Mouse (Mus musculus) liver, embryonic 12.5 days (tissue): ENCODE measurements around the gene Clcn1. TPM values are rescaled to one million over a fixed set of nuclear protein-coding genes. Genes with fewer than 3 reads are reported as not detected.

Experiments
- ATAC-seq: fragments of 200-750 bp; cut with Nextera tagmentation; 2 replicates; pipeline ENCODE4 v1.8.0; 2017; ENCODE audit warnings: moderate number of reproducible peaks, mild to moderate bottlenecking, moderate library complexity
- H3K27ac ChIP-seq: fragments of 300-500 bp; sonication (generic); 2 replicates; pipeline ENCODE4 v1.5.1; 2016; ENCODE audit warnings: mild to moderate bottlenecking
- H3K27me3 ChIP-seq: fragments of 300-500 bp; sonication (generic); replicated peaks from 2 replicates; pipeline ENCODE4 v1.6.1; 2016; ENCODE audit warnings: mild to moderate bottlenecking, moderate library complexity
- H3K36me3 ChIP-seq: fragments of 300-500 bp; sonication (generic); 2 replicates; pipeline ENCODE4 v1.6.1; 2016; ENCODE audit warnings: mild to moderate bottlenecking, moderate library complexity
- H3K4me1 ChIP-seq: fragments of 300-500 bp; sonication (generic); 2 replicates; pipeline ENCODE4 v1.6.1; 2016
- H3K4me2 ChIP-seq: fragments of 300-500 bp; sonication (generic); 2 replicates; pipeline ENCODE4 v1.6.1; 2016; ENCODE audit warnings: mild to moderate bottlenecking, moderate library complexity
- H3K4me3 ChIP-seq: fragments of 300-500 bp; sonication (generic); 2 replicates; pipeline ENCODE4 v1.5.1; 2016; ENCODE audit warnings: mild to moderate bottlenecking, moderate library complexity
- H3K9ac ChIP-seq: fragments of 300-500 bp; sonication (generic); 2 replicates; pipeline ENCODE4 v1.6.1; 2016; ENCODE audit warnings: mild to moderate bottlenecking, moderate library complexity
- H3K9me3 ChIP-seq: fragments of 300-500 bp; sonication (generic); replicated peaks from 2 replicates; pipeline ENCODE4 v1.6.1; 2016; ENCODE audit warnings: mild to moderate bottlenecking, moderate library complexity
- WGBS: fragments of 180-500 bp; shearing (Covaris S2); methylation state at CpG from one replicate; pipeline ENCODE4 v1.1.7; 2016; ENCODE audit not compliant: insufficient replicate concordance; 5-methylcytosine and 5-hydroxymethylcytosine counted together
- polyA plus RNA-seq: library from polyadenylated mRNA; unstranded; fragments of >200 nt; fragmentation: Nextera tagmentation; extraction: Ambion mirVana; gene quantifications from 2 replicates; pipeline ENCODE4 v1.2.1, GENCODE M21; 2016

The Clcn1 gene
- polyA plus RNA-seq, 1 experiment from 2014 or later: not detected

DNA sequence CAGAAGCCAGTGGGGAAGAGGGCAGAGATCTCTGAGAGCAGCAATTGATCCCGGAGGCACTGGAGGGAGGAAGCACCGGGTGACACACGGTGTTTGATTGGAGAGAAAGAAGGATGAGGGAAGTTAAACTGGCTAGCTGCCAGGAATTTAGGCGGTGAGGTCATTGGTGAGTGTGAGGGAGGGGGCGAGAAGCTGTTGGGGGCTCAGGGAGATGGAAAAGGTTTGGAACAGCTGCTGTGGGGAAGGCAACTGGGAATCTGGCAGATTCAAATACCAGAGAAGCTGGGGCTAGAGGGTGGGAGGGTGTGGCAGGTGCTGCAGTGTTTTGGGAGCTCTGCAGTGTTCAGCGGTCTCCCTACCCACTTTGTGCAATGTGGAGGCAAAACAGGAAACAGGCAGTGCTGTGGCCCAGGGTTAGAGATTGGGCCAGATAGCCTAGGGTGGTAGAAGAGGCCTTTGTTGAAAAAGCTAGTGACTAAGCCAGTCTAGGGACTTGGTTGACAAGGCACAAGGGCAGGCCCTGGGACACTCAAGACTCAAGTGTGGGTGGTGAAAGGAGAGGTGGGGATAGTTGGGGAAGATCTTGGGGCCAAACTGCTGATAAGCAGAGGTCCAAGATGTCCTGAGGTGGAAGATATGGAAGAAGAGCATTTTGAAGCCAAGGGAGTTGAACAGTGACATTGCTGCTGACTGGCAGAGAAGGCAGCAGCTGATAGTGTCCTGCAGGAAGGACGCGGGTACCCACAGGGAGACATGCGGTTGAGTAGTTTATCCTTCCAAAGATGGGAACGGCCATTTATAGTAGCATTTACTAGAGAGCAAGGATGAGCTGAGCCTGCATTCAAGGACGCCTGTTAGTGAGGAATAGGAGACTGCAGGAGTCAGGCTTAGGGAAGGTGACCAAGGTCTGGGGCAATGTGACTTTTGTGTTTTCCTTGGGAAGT is 67.9 kb downstream of the Clcn1 start:
- Histone ChIP-seq H3K4me1 (peaks cover 58% of the 10 kb centered on the region), H3K27ac (peak overlapping the region; percentile 63; the same call in 1 of the 2 replicates), H3K4me2 (peak overlapping the region; percentile 95), H3K9me3 (no peaks in the 10 kb centered on the region), H3K27me3 (no peaks in the 10 kb centered on the region), H3K36me3 (peaks cover 60% of the 10 kb centered on the region), H3K4me3 (peak overlapping the region; percentile 21), H3K9ac (0 out of 2 replicates have a peak overlapping the region, but pooled peaks have one; percentile 12)
- ATAC-seq: no peak
- 16% methylated on average over 11 of the region's 11 CpGs for WGBS

DNA sequence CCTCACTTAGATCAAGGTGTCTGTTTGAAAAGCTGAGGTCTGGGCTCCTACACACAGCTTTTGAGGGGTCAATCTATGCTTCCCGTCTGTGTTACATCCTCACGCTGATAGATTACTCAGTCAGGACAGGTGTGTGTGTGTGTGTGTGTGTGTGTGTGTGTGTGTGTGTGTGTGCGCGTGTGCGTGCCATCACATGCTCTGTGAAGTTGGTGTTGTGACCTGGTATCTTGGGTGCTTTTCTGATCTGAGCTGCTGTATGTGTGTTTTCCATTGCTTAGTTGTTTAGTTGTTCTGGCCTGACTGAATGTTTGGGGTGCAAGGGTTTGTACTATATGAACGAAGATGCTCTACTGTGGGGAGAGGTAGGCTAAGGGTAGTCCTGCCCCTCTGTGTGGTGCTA is 68.9 kb downstream of the Clcn1 start:
- 79% methylated on average over 6 of the region's 6 CpGs for WGBS
- peaks cover 50% of the 10 kb centered on the region for H3K4me1 ChIP-seq
- H3K4me2 ChIP-seq: 0 out of 2 replicates have a peak overlapping the region, but pooled peaks have one; percentile 95
- no peak overlapping the region for H3K4me3 ChIP-seq
- no peak overlapping the region for H3K27ac ChIP-seq
- peaks cover 71% of the 10 kb centered on the region for H3K36me3 ChIP-seq
- ATAC-seq: no peak
- no peak overlapping the region for H3K9ac ChIP-seq
- no peaks in the 10 kb centered on the region for H3K27me3 ChIP-seq
- H3K9me3 ChIP-seq: no peaks in the 10 kb centered on the region

DNA sequence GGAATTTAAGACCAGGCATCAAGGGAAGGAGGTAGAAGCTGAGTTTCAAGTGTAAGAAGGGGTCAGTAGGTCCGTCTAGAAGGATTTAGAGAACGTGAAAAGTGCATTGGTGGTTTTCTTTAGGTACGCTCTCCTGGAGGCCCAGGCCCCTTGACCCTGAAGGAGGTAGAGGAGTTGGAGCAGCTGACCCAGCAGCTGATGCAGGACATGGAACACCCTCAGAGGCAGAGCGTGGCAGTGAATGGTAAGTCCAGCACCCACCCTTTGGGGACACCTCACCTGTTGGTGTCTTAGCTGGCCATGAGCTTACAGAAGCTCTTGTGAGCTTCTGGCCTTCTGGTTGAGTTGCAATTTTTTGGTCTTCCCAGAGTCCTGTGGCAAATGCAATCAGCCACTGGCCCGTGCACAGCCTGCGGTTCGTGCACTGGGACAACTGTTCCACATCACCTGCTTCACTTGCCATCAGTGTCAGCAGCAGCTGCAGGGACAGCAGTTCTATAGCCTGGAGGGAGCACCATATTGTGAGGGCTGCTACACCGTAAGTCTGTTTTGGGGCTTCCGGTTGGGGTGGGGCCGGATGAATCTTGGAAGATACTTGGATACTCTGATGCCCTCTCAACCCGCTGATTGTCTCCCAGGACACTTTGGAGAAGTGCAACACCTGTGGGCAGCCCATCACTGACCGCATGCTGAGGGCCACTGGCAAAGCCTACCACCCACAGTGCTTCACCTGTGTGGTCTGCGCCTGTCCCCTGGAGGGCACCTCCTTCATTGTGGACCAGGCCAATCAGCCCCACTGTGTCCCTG is 69.5 kb downstream of the Clcn1 start:
- no peak for ATAC-seq
- H3K9ac ChIP-seq: no peak overlapping the region
- WGBS: 84% methylated on average over 13 of the region's 13 CpGs
- no peaks in the 10 kb centered on the region for H3K27me3 ChIP-seq
- H3K4me1 ChIP-seq: peaks cover 43% of the 10 kb centered on the region
- H3K27ac ChIP-seq: no peak overlapping the region
- H3K36me3 ChIP-seq: peaks cover 74% of the 10 kb centered on the region
- no peaks in the 10 kb centered on the region for H3K9me3 ChIP-seq
- no peak overlapping the region for H3K4me3 ChIP-seq
- H3K4me2 ChIP-seq: no peak overlapping the region

DNA sequence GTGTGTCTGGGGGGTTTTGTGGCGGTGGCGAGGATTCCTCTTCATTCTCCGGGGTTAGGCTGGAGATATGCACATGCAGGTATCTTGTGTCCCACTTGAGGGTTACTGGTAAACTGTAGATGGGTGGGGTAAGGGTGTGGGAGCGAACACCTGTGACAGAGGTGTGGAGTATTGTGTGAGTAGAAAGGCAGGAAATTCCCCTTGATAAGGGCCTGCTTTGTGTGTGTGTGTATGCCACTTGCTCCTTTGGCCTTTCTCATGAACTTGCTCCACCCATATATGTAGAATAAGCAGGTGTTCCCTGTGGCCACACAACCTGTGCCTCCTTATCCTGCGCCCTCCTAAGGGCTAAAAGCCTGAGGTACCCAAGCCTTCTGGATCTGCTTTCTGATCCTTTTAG is 70.4 kb downstream of the Clcn1 start:
- no peak overlapping the region for H3K4me2 ChIP-seq
- WGBS: 78% methylated on average over 5 of the region's 5 CpGs
- ATAC-seq: no peak
- no peak overlapping the region for H3K27ac ChIP-seq
- no peaks in the 10 kb centered on the region for H3K9me3 ChIP-seq
- no peak overlapping the region for H3K4me3 ChIP-seq
- H3K36me3 ChIP-seq: peaks cover 68% of the 10 kb centered on the region
- H3K27me3 ChIP-seq: no peaks in the 10 kb centered on the region
- H3K9ac ChIP-seq: no peak overlapping the region
- peaks cover 34% of the 10 kb centered on the region for H3K4me1 ChIP-seq

DNA sequence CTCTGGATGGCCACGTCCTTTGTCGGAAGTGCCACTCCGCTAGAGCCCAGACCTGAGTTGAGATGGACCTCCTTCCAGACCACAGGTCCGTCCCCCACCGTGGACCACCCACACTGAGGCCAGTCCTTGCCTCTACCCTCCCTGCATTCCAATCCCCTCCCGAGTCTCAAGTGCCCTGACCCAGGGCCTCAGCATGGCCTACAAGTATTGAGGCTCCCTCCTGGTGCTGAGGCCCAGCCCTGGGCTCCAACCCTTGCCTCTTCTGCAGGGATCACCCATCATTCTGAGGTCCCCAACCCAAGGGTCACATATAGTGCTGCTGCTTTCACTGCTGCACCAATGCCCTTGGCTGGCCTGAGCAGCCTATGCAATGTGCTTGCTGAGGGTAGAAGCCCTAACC is 71.4 kb downstream of the Clcn1 start:
- H3K36me3 ChIP-seq: peaks cover 62% of the 10 kb centered on the region
- no peak overlapping the region for H3K27ac ChIP-seq
- no peak overlapping the region for H3K9ac ChIP-seq
- H3K9me3 ChIP-seq: no peaks in the 10 kb centered on the region
- H3K27me3 ChIP-seq: no peaks in the 10 kb centered on the region
- H3K4me2 ChIP-seq: no peak overlapping the region
- no peak overlapping the region for H3K4me3 ChIP-seq
- peaks cover 32% of the 10 kb centered on the region for H3K4me1 ChIP-seq
- no peak for ATAC-seq
- WGBS: 80% methylated on average over 6 of the region's 6 CpGs

DNA sequence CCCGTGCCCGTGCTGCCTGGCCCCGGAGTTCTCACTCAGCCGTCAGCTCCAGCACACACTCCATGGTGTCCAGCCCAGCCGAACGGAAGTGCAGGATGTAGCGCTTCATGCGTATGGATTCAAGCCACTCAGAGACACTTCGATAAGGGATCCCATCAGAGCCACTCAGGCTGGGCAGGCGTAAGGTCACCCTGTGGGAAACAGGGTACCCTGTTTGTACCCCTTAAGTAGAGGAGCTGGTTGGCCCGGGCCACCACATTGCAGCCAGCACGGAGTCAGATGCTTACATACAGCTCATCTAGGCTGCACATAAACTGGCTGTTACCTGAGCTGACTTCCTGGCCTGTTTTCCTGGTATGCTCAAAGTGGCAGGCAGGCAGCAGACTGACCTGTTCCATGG is 72.4 kb downstream of the Clcn1 start:
- Histone ChIP-seq H3K9ac (no peak overlapping the region), H3K4me1 (peaks cover 24% of the 10 kb centered on the region), H3K27ac (no peak overlapping the region), H3K4me2 (no peak overlapping the region), H3K4me3 (no peak overlapping the region), H3K36me3 (peaks cover 62% of the 10 kb centered on the region), H3K9me3 (no peaks in the 10 kb centered on the region), H3K27me3 (no peaks in the 10 kb centered on the region)
- ATAC-seq: no peak
- WGBS: 84% methylated on average over 12 of the region's 12 CpGs

DNA sequence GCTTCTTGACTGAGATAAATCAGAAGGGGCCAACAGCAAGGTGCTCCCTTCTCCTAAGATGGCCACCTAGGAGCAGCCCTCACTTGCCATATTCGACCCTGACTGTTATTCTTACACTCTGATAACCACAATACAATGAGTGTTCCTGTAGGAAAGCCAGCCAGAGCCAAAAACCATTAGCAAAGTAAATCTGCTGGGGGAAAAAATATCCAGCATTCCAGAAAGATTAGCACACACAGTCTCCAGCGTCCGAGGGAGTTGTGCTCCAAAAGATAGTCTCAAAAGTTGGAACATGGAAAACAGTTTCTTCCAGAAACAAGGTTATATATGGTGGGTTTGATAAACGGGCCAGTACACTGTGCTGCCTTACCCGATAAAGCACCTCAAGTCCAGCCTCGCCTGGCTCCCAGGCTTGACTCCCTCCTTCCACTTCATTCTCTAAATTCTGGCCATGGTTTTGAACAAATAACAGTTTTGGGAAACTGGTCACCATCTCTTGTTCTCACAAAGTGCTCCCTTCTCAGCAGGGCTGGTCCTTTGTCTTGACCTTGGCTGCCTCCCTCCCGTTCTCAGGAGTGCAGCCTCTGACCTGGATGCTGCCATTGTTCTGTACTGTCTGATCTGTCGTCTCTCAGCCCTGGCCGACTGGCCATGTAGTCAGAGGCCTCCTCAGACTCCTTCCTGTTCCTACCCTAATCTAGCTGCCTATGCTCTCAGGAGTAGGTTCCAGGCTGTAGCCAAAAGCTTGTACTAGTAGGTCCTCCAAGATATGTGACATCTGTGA is 73.1 kb downstream of the Clcn1 start:
- H3K9me3 ChIP-seq: no peaks in the 10 kb centered on the region
- H3K4me3 ChIP-seq: no peak overlapping the region
- peaks cover 61% of the 10 kb centered on the region for H3K36me3 ChIP-seq
- no peak overlapping the region for H3K27ac ChIP-seq
- ATAC-seq: no peak
- H3K4me2 ChIP-seq: no peak overlapping the region
- peaks cover 17% of the 10 kb centered on the region for H3K4me1 ChIP-seq
- 65% methylated on average over 9 of the region's 9 CpGs for WGBS
- no peaks in the 10 kb centered on the region for H3K27me3 ChIP-seq
- H3K9ac ChIP-seq: no peak overlapping the region

DNA sequence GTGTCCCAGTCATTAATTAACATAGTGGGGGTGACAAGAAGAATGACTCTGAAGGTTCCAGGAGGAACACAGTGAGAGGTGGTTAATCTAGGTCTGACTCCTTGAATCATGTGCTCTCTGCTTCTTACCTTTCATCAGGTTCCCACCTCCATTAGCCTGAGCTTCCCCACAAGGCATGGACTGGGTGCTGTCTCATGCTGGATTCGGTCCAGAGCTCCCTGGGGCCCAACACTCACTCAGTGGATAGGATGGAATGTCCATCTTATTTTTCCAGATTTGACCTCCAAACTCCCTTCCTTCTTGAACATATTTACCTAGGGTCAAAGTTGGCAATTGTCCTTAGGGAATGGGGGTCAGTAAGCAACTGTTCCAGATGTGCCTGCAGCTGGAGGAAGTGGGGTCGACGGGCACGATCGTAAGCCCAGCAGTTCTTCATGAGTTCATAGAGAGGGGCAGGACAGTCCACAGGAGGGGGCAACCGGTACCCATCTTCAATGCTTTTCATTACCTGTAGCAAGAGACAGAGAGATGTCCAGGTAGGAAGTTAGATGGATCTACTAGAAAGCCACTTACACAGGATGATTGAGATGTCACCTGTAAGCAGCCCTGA is 73.9 kb downstream of the Clcn1 start:
- Histone ChIP-seq H3K27me3 (no peaks in the 10 kb centered on the region), H3K27ac (no peak overlapping the region), H3K4me2 (no peak overlapping the region), H3K4me3 (no peak overlapping the region), H3K9ac (no peak overlapping the region), H3K9me3 (no peaks in the 10 kb centered on the region), H3K4me1 (peaks cover 9% of the 10 kb centered on the region; the same call in 1 of the 2 replicates), H3K36me3 (peaks cover 54% of the 10 kb centered on the region)
- 74% methylated on average over 6 of the region's 6 CpGs for WGBS
- no peak for ATAC-seq

DNA sequence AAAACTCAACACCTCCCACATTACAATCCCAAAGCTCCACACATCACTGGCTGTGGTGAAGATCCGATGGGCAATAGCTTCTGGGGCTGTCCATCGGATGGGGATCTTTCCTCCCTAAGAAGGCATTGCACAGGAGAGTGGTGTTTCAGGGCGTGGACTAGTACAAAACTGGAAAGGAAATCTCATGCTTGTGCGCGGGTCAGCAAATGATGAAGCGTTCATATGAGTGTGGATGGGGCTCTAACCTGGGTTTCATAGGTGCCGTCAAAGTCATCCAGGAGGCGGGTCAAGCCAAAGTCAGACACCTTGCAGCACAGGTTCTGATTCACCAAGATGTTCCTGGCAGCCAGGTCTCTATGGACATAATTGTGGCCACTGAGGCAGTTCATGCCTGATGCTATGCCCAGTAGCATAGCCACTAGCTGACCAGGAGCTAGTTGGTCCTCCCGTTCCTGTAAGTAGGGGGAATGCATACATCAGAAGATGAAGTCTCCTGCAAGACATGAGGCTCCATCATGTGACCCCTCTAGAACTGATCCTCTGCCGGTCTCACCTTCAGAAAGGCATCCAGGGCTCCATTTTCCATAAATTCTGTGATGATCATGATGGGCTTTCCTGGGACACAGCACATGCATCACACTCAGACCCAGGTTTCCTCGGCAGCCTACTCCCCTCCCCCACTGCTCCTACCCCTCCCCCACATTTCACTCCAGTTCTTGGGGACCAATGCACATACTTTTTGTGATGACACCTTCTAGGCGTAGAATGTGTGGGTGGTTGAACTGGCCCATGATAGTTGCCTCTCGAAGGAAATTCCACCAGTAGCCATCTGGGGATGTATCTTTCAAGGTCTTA is 74.8 kb downstream of the Clcn1 start:
- peaks cover 44% of the 10 kb centered on the region for H3K36me3 ChIP-seq
- 74% methylated on average over 13 of the region's 13 CpGs for WGBS

DNA sequence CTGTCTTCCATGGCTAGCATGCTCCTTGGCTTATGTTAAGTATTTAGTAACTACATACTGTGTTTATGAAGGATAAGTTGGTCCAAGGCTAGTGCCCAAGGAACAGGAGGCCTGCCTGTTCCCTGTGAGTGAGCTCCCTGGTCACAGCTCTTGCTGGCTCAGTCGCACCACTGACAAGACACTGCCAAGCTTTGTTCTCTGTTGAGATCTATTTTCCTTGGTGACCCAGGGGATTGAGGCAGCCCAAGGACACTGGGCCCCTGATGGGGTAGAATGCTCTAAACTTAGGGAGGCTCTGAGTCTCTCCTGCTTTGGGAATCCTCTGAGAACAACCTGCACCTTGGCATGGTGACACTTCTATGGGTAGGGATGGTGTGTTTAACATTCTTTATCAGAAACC is 75.6 kb downstream of the Clcn1 start:
- 65% methylated on average over 1 of the region's 1 CpGs for WGBS

More for the DNA sequence above, 74.8 kb downstream of the Clcn1 start:
- no peaks in the 10 kb centered on the region for H3K27me3 ChIP-seq
- peaks cover 9% of the 10 kb centered on the region; the same call in 1 of the 2 replicates for H3K4me1 ChIP-seq
- no peak overlapping the region for H3K27ac ChIP-seq
- H3K9ac ChIP-seq: no peak overlapping the region
- ATAC-seq: no peak
- H3K9me3 ChIP-seq: no peaks in the 10 kb centered on the region
- no peak overlapping the region for H3K4me3 ChIP-seq
- no peak overlapping the region for H3K4me2 ChIP-seq

More for the DNA sequence above, 75.6 kb downstream of the Clcn1 start:
- H3K4me3 ChIP-seq: no peak overlapping the region
- no peak overlapping the region for H3K4me2 ChIP-seq
- H3K36me3 ChIP-seq: peaks cover 36% of the 10 kb centered on the region
- H3K27me3 ChIP-seq: no peaks in the 10 kb centered on the region
- no peak overlapping the region for H3K27ac ChIP-seq
- no peak overlapping the region for H3K9ac ChIP-seq
- no peak for ATAC-seq
- H3K4me1 ChIP-seq: peaks cover 9% of the 10 kb centered on the region; the same call in 1 of the 2 replicates
- H3K9me3 ChIP-seq: no peaks in the 10 kb centered on the region
